Mouse (Mus musculus) midbrain, embryonic 11.5 days (tissue): ENCODE results near the gene Ogdh. TPM values are rescaled to one million over a fixed set of nuclear protein-coding genes. Genes with fewer than 3 reads are reported as not detected.

Experiments used
- ATAC-seq: fragments of 200-750 bp; cut with Nextera tagmentation; 2 replicates; pipeline ENCODE4 v1.8.0; 2017; ENCODE audit warnings: moderate TSS enrichment, moderate library complexity; ENCODE audit not compliant: low FRiP score
- DNase-seq: peaks from one replicate; pipeline ENCODE4 v3.0.0; 2015; ENCODE audit warnings: low spot score; ENCODE audit errors: missing footprints
- H3K27ac ChIP-seq: fragments of 300-500 bp; sonication (generic); 2 replicates; pipeline ENCODE4 v1.5.1; 2014; ENCODE audit warnings: low read depth, low read length
- H3K27me3 ChIP-seq: fragments of 300-500 bp; sonication (generic); 2 replicates; pipeline ENCODE4 v1.6.1; 2014; ENCODE audit warnings: mild to moderate bottlenecking, low read length, moderate library complexity, mixed read lengths; ENCODE audit not compliant: control insufficient read depth, insufficient read depth
- H3K36me3 ChIP-seq: fragments of 300-500 bp; sonication (generic); 2 replicates; pipeline ENCODE4 v1.6.1; 2014; ENCODE audit warnings: mild to moderate bottlenecking, low read length, moderate library complexity, mixed read lengths; ENCODE audit not compliant: control insufficient read depth, insufficient read depth
- H3K4me1 ChIP-seq: fragments of 300-500 bp; sonication (generic); 2 replicates; pipeline ENCODE4 v1.6.1; 2014; ENCODE audit warnings: low read length; ENCODE audit not compliant: control insufficient read depth, insufficient read depth
- H3K4me2 ChIP-seq: fragments of 300-500 bp; sonication (generic); 2 replicates; pipeline ENCODE4 v1.6.1; 2014; ENCODE audit warnings: mild to moderate bottlenecking, moderate library complexity
- H3K4me3 ChIP-seq: fragments of 300-500 bp; sonication (generic); 2 replicates; pipeline ENCODE4 v1.5.1; 2014; ENCODE audit warnings: low read depth, low read length
- H3K9ac ChIP-seq: fragments of 300-500 bp; sonication (generic); 2 replicates; pipeline ENCODE4 v1.6.1; 2014; ENCODE audit warnings: low read length
- H3K9me3 ChIP-seq: fragments of 300-500 bp; sonication (generic); 2 replicates; pipeline ENCODE4 v1.6.1; 2016; ENCODE audit warnings: low read length; ENCODE audit not compliant: control insufficient read depth
- WGBS: fragments of 180-500 bp; shearing (Covaris S2); extraction: QIAGEN DNeasy Blood & Tissue Kit; methylation state at CpG from one replicate; pipeline ENCODE4 v1.1.7; 2014; 5-methylcytosine and 5-hydroxymethylcytosine counted together
- polyA plus RNA-seq: library from polyadenylated mRNA; unstranded; fragments of >200 nt; fragmentation: Nextera tagmentation; extraction: Ambion mirVana; gene quantifications from 2 replicates; pipeline ENCODE4 v1.2.1, GENCODE M21; 2014

Gene Ogdh
- polyA plus RNA-seq, 1 experiment from 2014 or later, result 80.4 TPM

DNA sequence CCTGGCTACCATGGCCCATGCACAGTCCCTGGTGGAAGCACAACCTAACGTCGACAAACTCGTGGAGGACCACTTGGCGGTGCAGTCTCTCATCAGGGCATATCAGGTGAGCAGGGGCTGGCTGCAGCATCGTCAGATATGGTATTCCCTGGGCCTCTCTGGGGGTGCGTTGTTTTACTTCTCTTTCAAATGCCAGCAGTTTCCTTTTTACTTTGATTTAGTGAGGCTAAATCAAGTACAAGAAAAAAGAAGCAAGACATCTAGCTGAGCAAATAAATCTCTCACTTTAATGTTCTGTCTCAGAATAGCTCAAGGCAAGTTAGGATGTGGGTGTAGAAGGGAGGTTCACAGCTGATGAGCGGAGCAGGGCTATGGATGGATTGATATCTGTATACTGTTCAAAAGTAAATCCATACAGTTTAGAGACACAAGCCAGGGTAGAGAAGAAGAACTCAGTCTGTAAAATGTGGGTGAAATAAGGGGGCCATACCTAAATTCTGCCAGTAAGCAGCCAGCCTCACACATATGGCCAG lies 22.5 kb downstream of the Ogdh start:
- Histone ChIP-seq H3K27ac (no peak overlapping the region), H3K36me3 (peaks cover 11% of the 10 kb centered on the region; the same call in 1 of the 2 replicates), H3K9ac (no peak overlapping the region), H3K4me2 (no peak overlapping the region), H3K27me3 (no peaks in the 10 kb centered on the region), H3K4me1 (no peaks in the 10 kb centered on the region), H3K9me3 (no peaks in the 10 kb centered on the region), H3K4me3 (no peak overlapping the region)
- ATAC-seq (no peak), DNase-seq (no peak)
- WGBS, result 92% methylated on average over 7 of the region's 7 CpGs

DNA sequence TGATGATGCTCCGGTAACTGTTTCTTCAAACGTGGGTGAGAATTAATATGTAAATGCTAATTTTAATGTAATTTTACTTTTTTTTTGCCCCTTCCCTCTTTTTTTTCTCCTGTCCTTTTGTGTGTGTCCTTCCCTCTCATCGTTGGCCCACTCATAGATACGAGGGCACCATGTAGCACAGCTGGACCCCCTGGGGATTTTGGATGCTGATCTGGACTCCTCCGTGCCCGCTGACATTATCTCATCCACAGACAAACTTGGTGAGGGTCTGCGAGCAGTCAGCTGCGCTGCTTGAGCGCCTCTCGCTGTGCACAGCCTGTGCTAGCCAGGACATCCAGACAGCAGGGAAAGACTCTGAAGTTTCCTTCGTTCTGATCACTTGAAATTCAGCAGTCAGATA lies 25.4 kb downstream of the Ogdh start:
- H3K27me3 ChIP-seq, result no peaks in the 10 kb centered on the region
- no peaks in the 10 kb centered on the region for H3K9me3 ChIP-seq
- peaks cover 11% of the 10 kb centered on the region; the same call in 1 of the 2 replicates for H3K36me3 ChIP-seq
- no peak overlapping the region for H3K27ac ChIP-seq
- H3K9ac ChIP-seq, result no peak overlapping the region
- 89% methylated on average over 11 of the region's 11 CpGs for WGBS
- H3K4me2 ChIP-seq, result no peak overlapping the region
- H3K4me1 ChIP-seq, result no peaks in the 10 kb centered on the region
- ATAC-seq (no peak), DNase-seq (peak; percentile 19)
- H3K4me3 ChIP-seq, result no peak overlapping the region

DNA sequence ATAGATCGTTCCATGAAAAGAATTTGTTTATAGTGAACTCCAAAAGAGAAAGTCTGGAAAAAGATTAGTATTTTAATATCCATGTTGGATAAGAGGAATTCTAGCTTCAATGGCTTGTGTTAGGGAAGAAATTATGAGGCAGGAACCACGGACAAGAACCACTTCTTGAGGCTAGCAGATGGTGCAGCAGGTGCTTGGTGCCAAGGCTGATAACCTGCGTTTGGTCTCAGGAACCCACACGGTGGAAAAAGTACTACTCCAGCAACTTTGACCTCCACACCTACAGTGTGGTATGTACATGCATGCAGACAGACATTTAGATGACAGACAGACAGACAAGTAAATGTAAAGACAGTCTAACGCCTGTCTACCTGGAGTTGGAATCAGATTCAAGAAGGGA lies 27.1 kb downstream of the Ogdh start:
- Histone ChIP-seq H3K27ac (no peak overlapping the region), H3K4me3 (no peak overlapping the region), H3K4me1 (no peaks in the 10 kb centered on the region), H3K27me3 (no peaks in the 10 kb centered on the region), H3K9ac (no peak overlapping the region), H3K9me3 (no peaks in the 10 kb centered on the region), H3K36me3 (peaks cover 11% of the 10 kb centered on the region; the same call in 1 of the 2 replicates), H3K4me2 (no peak overlapping the region)
- ATAC-seq (no peak), DNase-seq (no peak)
- 91% methylated on average over 5 of the region's 5 CpGs for WGBS

DNA sequence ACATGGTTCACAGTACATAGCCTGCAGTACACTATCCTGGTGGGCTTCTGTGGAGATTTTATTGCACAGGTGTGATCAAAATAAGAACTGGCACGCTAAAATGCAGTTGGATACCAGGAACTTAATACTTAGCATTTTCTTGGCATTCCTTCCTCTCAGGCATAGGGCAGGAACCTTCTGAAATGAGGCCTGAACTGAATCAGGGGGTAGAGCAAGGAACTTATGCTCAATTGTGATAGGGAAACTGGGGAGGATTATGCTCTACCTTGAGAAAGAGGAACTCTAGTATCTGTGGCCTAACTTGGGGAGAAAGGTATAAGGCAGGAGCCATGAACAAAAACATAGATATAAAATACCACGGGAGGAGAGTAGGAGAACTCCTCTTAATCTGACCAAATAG lies 27.9 kb downstream of the Ogdh start:
- 93% methylated on average over 2 of the region's 2 CpGs for WGBS
- no peaks in the 10 kb centered on the region for H3K9me3 ChIP-seq
- H3K27ac ChIP-seq, result no peak overlapping the region
- no peaks in the 10 kb centered on the region for H3K4me1 ChIP-seq
- ATAC-seq (no peak), DNase-seq (no peak)
- H3K27me3 ChIP-seq, result no peaks in the 10 kb centered on the region
- H3K36me3 ChIP-seq, result peaks cover 9% of the 10 kb centered on the region; the same call in 1 of the 2 replicates
- H3K9ac ChIP-seq, result no peak overlapping the region
- no peak overlapping the region for H3K4me2 ChIP-seq
- H3K4me3 ChIP-seq, result no peak overlapping the region

DNA sequence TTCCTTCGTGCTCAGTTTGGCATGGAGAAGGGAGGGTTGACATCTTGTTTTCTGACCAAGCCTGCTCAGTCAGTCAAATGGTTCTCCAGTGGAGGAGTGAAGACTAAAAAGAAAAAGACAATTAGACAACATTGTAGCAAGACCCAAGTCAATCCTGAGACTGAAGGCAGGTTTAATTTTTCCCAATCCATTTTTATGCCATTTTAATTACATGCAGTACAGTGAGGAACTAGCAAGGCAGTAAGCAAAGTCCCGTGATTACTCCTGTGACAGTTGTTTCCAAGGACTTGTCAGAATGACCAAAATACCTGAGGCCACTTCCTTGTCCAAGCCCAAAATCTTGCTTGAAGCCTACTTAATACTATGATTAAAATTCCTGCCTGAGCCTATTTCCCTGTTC lies 30.7 kb downstream of the Ogdh start:
- H3K4me2 ChIP-seq, result no peak overlapping the region
- 89% methylated on average over 2 of the region's 2 CpGs for WGBS
- no peaks in the 10 kb centered on the region for H3K4me1 ChIP-seq
- H3K36me3 ChIP-seq, result peaks cover 4% of the 10 kb centered on the region; the same call in 1 of the 2 replicates
- no peaks in the 10 kb centered on the region for H3K9me3 ChIP-seq
- no peaks in the 10 kb centered on the region for H3K27me3 ChIP-seq
- H3K4me3 ChIP-seq, result no peak overlapping the region
- ATAC-seq (no peak), DNase-seq (peak; percentile 65)
- H3K27ac ChIP-seq, result no peak overlapping the region
- H3K9ac ChIP-seq, result no peak overlapping the region

DNA sequence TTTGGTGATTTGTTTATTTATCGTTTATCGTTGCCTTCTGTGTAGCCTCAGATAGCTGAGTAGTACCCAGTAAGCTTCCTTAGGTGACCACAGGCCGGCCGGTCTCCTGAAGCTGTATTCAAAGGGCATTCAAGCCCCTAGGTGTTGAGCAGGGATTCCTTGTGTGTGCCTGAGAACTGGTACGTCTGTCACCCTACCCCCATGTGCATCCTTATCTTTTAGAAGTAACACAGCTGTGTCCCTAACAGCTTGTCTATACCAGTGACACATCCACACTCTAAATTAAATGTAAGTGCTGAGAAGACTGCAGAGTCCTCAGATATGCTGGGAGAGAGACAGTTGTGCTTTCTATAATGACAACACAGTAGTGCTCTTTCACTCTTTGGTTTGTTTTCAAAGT lies 31.9 kb downstream of the Ogdh start:
- DNase-seq, result peak; percentile 54
- 90% methylated on average over 5 of the region's 5 CpGs for WGBS
- Histone ChIP-seq H3K36me3 (no peaks in the 10 kb centered on the region), H3K27ac (no peak overlapping the region), H3K27me3 (no peaks in the 10 kb centered on the region), H3K4me2 (no peak overlapping the region), H3K4me3 (no peak overlapping the region), H3K9me3 (no peaks in the 10 kb centered on the region), H3K9ac (no peak overlapping the region), H3K4me1 (no peaks in the 10 kb centered on the region)
- ATAC-seq, result no peak

DNA sequence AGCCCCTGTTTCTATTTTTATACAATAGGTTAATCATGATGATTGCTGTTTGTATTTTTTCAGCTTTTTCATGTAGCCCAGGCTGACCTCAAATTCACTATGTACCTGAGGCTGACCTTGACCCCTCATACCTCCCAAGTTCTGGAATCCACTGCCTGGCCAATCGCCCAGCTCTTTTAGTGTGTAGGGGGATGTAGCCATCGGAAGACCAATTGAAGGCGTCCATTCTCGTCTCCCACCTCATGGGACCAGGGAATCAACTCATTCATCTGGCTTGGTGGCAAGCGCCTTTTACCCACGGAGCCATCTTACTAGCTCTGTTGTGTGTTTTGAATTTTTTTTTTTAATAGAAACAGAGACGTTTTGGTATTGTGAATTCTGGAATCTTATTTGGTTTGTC lies 39.8 kb downstream of the Ogdh start:
- Histone ChIP-seq H3K9ac (no peak overlapping the region), H3K9me3 (no peaks in the 10 kb centered on the region), H3K27ac (no peak overlapping the region), H3K4me1 (no peaks in the 10 kb centered on the region), H3K4me2 (no peak overlapping the region), H3K4me3 (no peak overlapping the region), H3K36me3 (no peaks in the 10 kb centered on the region), H3K27me3 (no peaks in the 10 kb centered on the region)
- DNase-seq (peak; percentile 65), ATAC-seq (no peak)
- WGBS, result 93% methylated on average over 7 of the region's 7 CpGs

DNA sequence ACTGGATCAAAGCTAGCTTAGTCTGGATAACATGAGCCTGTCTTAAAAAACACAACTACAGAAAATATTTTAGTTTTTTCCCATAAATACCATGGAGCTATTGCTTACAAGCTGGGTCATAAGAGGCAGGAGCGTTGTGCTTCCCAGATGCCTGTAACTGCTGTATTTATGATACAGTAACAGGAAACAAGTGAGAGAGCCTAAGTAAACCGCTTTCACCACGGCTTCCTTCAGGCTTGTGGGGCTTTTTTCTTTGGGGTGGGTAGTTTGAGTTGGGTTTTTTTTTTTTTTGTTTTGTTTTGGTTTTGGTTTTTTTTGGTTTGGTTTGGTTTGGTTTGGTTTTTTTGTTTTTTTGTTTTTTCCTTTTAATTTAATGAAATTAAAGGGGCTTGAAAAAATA lies 41.2 kb downstream of the Ogdh start:
- no peaks in the 10 kb centered on the region for H3K9me3 ChIP-seq
- no peak overlapping the region for H3K27ac ChIP-seq
- DNase-seq (no peak), ATAC-seq (no peak)
- WGBS, result 95% methylated on average over 3 of the region's 3 CpGs
- no peak overlapping the region for H3K9ac ChIP-seq
- no peak overlapping the region for H3K4me2 ChIP-seq
- H3K4me1 ChIP-seq, result no peaks in the 10 kb centered on the region
- no peaks in the 10 kb centered on the region for H3K27me3 ChIP-seq
- no peaks in the 10 kb centered on the region for H3K36me3 ChIP-seq
- no peak overlapping the region for H3K4me3 ChIP-seq

DNA sequence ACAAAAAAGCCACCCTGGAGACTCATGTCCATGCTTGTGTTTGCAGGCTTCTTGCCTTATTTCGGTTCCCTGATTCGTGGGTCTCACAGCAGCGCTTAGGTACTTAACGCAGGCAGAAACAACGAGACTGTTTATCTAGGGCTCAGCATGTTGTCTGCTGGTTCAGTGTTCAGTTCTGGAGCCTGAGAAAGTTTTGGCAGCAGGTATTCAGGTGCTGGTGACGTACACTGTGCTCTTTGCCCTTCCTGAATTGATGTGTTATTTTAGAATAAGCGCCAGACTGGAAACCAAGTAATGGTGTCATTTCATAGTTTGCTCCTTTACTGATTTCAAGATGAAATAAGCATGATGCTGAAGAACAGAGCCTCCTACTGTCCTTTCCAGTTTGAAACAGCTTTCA lies 42.0 kb downstream of the Ogdh start:
- WGBS, result 89% methylated on average over 7 of the region's 7 CpGs

More for the DNA sequence above, 42.0 kb downstream of the Ogdh start:
- Histone ChIP-seq H3K27ac (no peak overlapping the region), H3K9ac (no peak overlapping the region), H3K36me3 (no peaks in the 10 kb centered on the region), H3K4me2 (no peak overlapping the region), H3K4me1 (no peaks in the 10 kb centered on the region), H3K4me3 (no peak overlapping the region), H3K27me3 (no peaks in the 10 kb centered on the region), H3K9me3 (no peaks in the 10 kb centered on the region)
- DNase-seq, result no peak
- ATAC-seq, result no peak
